Mouse (Mus musculus): ENCODE data around the gene Caprin2. TPM values are rescaled to one million over a fixed set of nuclear protein-coding genes. Genes with fewer than 3 reads are reported as not detected.
"Not testable (repeated sequence)": the region's sequence is repeated elsewhere in the genome, so short reads cannot be mapped to it uniquely, and the experiment has no call there.

Caprin2 gene
- polyA plus RNA-seq (2014; fragmentation: Nextera tagmentation; extraction: Ambion mirVana), result 13.8 and 17.3 TPM in 2 replicates

DNA sequence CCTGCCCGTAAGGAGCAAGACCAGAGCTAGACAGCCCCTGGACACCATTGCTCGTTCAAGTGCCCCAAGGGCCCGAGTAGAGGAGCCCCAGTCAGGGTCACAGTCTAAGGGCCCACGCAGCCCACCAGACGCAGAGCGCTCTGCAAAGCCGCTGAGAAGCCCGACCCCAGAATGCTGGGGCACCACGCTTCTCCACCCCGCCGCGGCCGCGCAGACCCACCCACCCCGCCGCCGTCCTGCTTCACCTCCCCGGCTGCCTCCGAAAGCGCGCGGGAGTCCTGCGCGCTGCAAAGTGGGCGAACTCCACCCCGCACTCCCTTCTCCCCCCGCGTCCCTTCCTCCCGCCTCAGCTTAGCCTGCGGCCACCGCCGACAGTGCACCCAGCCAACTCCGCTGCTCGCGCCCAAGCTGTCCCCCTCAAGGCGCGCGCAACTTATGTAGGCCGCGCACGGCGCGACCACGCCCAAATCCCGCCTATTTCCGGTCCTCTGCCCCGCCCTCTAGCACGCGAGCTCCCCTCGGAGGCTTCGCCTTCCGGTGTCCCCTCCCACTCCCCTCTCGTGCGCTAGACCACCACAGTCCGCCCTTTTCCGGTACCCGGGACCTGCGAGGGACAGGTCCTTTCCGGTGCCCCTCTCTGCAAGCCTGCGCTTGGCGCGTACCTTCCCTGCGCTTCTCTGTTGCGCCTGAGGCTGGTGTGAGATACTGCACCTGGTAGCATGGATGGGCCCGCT lies at the start of gene Caprin2:
Caprin2 (minus strand) TSS at position 465 of the 734 bp plus-strand sequence.
- H3K4me3 ChIP-seq (ENCODE audit: low read depth, low read length), result peak within 1 kb of the TSS; percentile 79
- ATAC-seq (ENCODE audit: low FRiP score) (peak; percentile 99), DNase-seq (ENCODE audit: low spot score, missing footprints) (peak; percentile 99)
- H3K36me3 ChIP-seq (ENCODE audit: control insufficient read depth, insufficient read depth, low read length), result no peaks in the 10 kb centered on the region
- H3K27me3 ChIP-seq (ENCODE audit: control insufficient read depth, insufficient read depth, low read length), result no peaks in the 10 kb centered on the region
- peak within 1 kb of the TSS; percentile 77 for H3K27ac ChIP-seq (ENCODE audit: low read depth, low read length)
- WGBS, result under 1% methylated on average over 62 of the region's 65 CpGs
- H3K9me3 ChIP-seq (ENCODE audit: control insufficient read depth, low read length), result no peaks in the 10 kb centered on the region
- peaks cover 2% of the 10 kb centered on the region; the same call in 1 of the 2 replicates for H3K4me1 ChIP-seq (ENCODE audit: control insufficient read depth, insufficient read depth, low read length)
- H3K4me2 ChIP-seq, result peak within 1 kb of the TSS; percentile 87
- H3K9ac ChIP-seq (ENCODE audit: low read length), result peak within 1 kb of the TSS; percentile 79

GRCm38 (mm10) chr6:148944767-148945508 lies 48.9 kb upstream of the Caprin2 start:
- peak; percentile 68 for ATAC-seq (ENCODE audit: low FRiP score)
- H3K9me3 ChIP-seq (ENCODE audit: control insufficient read depth, low read length), result no peaks in the 10 kb centered on the region

DNA sequence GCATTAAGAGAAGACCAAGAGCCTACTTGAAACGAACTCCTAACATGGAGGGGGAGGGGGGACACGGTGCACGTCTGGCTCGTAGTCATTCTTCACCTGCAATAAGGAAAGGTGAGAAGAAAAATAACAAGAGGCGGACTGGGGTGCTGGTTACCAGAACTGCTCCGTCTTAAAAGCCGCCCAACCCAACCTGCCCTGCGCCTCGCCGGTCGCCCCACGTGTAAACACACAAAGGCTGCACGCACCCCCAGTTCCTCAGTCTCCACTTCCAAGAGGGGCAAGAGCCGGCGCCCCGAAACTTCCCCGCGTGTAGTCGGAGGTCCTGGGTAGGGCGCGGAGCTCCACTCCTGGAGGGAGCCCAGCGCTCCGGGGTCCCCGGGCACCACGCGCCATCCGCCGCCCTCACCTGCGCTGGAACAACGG lies 48.3 kb upstream of the Caprin2 start:
- Histone ChIP-seq H3K4me3 (ENCODE audit: low read depth, low read length) (peak overlapping the region; percentile 94), H3K9me3 (ENCODE audit: control insufficient read depth, low read length) (no peaks in the 10 kb centered on the region), H3K4me2 (peak overlapping the region; percentile 62), H3K9ac (ENCODE audit: low read length) (peak overlapping the region; percentile 99), H3K36me3 (ENCODE audit: control insufficient read depth, insufficient read depth, low read length) (no peaks in the 10 kb centered on the region), H3K4me1 (ENCODE audit: control insufficient read depth, insufficient read depth, low read length) (peaks cover 16% of the 10 kb centered on the region), H3K27me3 (ENCODE audit: control insufficient read depth, insufficient read depth, low read length) (no peaks in the 10 kb centered on the region), H3K27ac (ENCODE audit: low read depth, low read length) (peak overlapping the region; percentile 94)
- DNase-seq (ENCODE audit: low spot score, missing footprints) (no peak), ATAC-seq (ENCODE audit: low FRiP score) (no peak)
- WGBS, result under 1% methylated on average over 29 of the region's 30 CpGs

More at GRCm38 (mm10) chr6:148944767-148945508, 48.9 kb upstream of the Caprin2 start:
- H3K4me2 ChIP-seq, result peak overlapping the region; percentile 62
- H3K4me1 ChIP-seq (ENCODE audit: control insufficient read depth, insufficient read depth, low read length), result peaks cover 16% of the 10 kb centered on the region
- H3K27me3 ChIP-seq (ENCODE audit: control insufficient read depth, insufficient read depth, low read length), result no peaks in the 10 kb centered on the region
- WGBS, result under 1% methylated on average over 89 of the region's 92 CpGs
- DNase-seq (ENCODE audit: low spot score, missing footprints), result peak; percentile 98
- H3K27ac ChIP-seq (ENCODE audit: low read depth, low read length), result peak overlapping the region; percentile 94
- peak overlapping the region; percentile 99 for H3K9ac ChIP-seq (ENCODE audit: low read length)
- H3K36me3 ChIP-seq (ENCODE audit: control insufficient read depth, insufficient read depth, low read length), result no peaks in the 10 kb centered on the region
- peak overlapping the region; percentile 94 for H3K4me3 ChIP-seq (ENCODE audit: low read depth, low read length)

DNA sequence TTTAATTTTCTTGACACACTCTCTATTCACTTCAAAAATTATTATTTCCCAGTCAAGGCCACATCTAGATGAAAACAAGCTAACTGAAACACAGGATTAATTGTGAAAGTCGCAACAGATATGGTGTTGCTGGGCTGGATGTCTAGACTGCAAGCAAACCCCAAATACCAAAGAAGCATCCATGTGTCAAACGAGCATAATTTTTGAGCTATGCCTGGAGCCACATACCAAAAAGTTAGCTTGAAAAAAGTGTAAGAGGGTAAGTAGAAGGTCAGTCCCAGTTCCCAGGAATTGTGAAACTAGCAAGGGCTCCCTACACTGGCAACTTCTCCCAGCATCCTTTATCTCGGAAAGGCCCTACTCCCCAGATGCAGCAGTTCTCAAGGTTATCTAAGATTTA lies 47.7 kb upstream of the Caprin2 start:
- no peak for ATAC-seq (ENCODE audit: low FRiP score)
- H3K36me3 ChIP-seq (ENCODE audit: control insufficient read depth, insufficient read depth, low read length), result no peaks in the 10 kb centered on the region
- peak overlapping the region; percentile 62 for H3K4me2 ChIP-seq
- no peak overlapping the region for H3K27ac ChIP-seq (ENCODE audit: low read depth, low read length)
- H3K4me3 ChIP-seq (ENCODE audit: low read depth, low read length), result peak overlapping the region; percentile 94
- H3K4me1 ChIP-seq (ENCODE audit: control insufficient read depth, insufficient read depth, low read length), result peaks cover 16% of the 10 kb centered on the region
- H3K9ac ChIP-seq (ENCODE audit: low read length), result peak overlapping the region; percentile 99
- no peaks in the 10 kb centered on the region for H3K27me3 ChIP-seq (ENCODE audit: control insufficient read depth, insufficient read depth, low read length)
- WGBS, result 18% methylated on average over 3 of the region's 3 CpGs
- H3K9me3 ChIP-seq (ENCODE audit: control insufficient read depth, low read length), result no peaks in the 10 kb centered on the region
- no peak for DNase-seq (ENCODE audit: low spot score, missing footprints)

- Histone ChIP-seq H3K4me1 (ENCODE audit: control insufficient read depth, insufficient read depth, low read length) (peaks cover 16% of the 10 kb centered on the region), H3K4me3 (ENCODE audit: low read depth, low read length) (no peak overlapping the region), H3K27me3 (ENCODE audit: control insufficient read depth, insufficient read depth, low read length) (no peaks in the 10 kb centered on the region), H3K27ac (ENCODE audit: low read depth, low read length) (no peak overlapping the region), H3K9ac (ENCODE audit: low read length) (no peak overlapping the region), H3K4me2 (no peak overlapping the region), H3K9me3 (ENCODE audit: control insufficient read depth, low read length) (no peaks in the 10 kb centered on the region), H3K36me3 (ENCODE audit: control insufficient read depth, insufficient read depth, low read length) (no peaks in the 10 kb centered on the region)
- WGBS, result 77% methylated on average over 4 of the region's 4 CpGs
- DNase-seq (ENCODE audit: low spot score, missing footprints) (no peak), ATAC-seq (ENCODE audit: low FRiP score) (no peak)
Observed at GRCm38 (mm10) chr6:148942406-148942805, 46.4 kb upstream of the Caprin2 start.

- DNase-seq (ENCODE audit: low spot score, missing footprints) (peak; percentile 91), ATAC-seq (ENCODE audit: low FRiP score) (no peak)
- Histone ChIP-seq H3K9me3 (ENCODE audit: control insufficient read depth, low read length) (no peaks in the 10 kb centered on the region), H3K4me1 (ENCODE audit: control insufficient read depth, insufficient read depth, low read length) (peaks cover 16% of the 10 kb centered on the region), H3K4me3 (ENCODE audit: low read depth, low read length) (no peak overlapping the region), H3K36me3 (ENCODE audit: control insufficient read depth, insufficient read depth, low read length) (no peaks in the 10 kb centered on the region), H3K27ac (ENCODE audit: low read depth, low read length) (no peak overlapping the region), H3K27me3 (ENCODE audit: control insufficient read depth, insufficient read depth, low read length) (no peaks in the 10 kb centered on the region), H3K9ac (ENCODE audit: low read length) (0 out of 2 replicates have a peak overlapping the region, but pooled peaks have one; percentile 13), H3K4me2 (no peak overlapping the region)
- 46% methylated on average over 5 of the region's 5 CpGs for WGBS
Observed at GRCm38 (mm10) chr6:148941880-148942279, 45.8 kb upstream of the Caprin2 start.

- peaks cover 16% of the 10 kb centered on the region for H3K4me1 ChIP-seq (ENCODE audit: control insufficient read depth, insufficient read depth, low read length)
- not testable (repeated sequence) for DNase-seq (ENCODE audit: low spot score, missing footprints); H3K36me3 ChIP-seq (ENCODE audit: control insufficient read depth, insufficient read depth, low read length)
Observed at GRCm38 (mm10) chr6:148940383-148940782, 44.3 kb upstream of the Caprin2 start.

GRCm38 (mm10) chr6:148937693-148938092 lies 41.7 kb upstream of the Caprin2 start:
- Histone ChIP-seq H3K9me3 (ENCODE audit: control insufficient read depth, low read length) (no peaks in the 10 kb centered on the region), H3K4me1 (ENCODE audit: control insufficient read depth, insufficient read depth, low read length) (peaks cover 11% of the 10 kb centered on the region), H3K27me3 (ENCODE audit: control insufficient read depth, insufficient read depth, low read length) (no peaks in the 10 kb centered on the region), H3K9ac (ENCODE audit: low read length) (no peak overlapping the region), H3K27ac (ENCODE audit: low read depth, low read length) (no peak overlapping the region), H3K4me3 (ENCODE audit: low read depth, low read length) (no peak overlapping the region), H3K36me3 (ENCODE audit: control insufficient read depth, insufficient read depth, low read length) (no peaks in the 10 kb centered on the region; the same call in 1 of the 2 replicates), H3K4me2 (no peak overlapping the region)
- WGBS, result 38% methylated on average over 1 of the region's 1 CpGs
- ATAC-seq (ENCODE audit: low FRiP score) (no peak), DNase-seq (ENCODE audit: low spot score, missing footprints) (no peak)

More at GRCm38 (mm10) chr6:148940383-148940782, 44.3 kb upstream of the Caprin2 start:
- H3K4me3 ChIP-seq (ENCODE audit: low read depth, low read length); H3K27me3 ChIP-seq (ENCODE audit: control insufficient read depth, insufficient read depth, low read length); H3K27ac ChIP-seq (ENCODE audit: low read depth, low read length); H3K9ac ChIP-seq (ENCODE audit: low read length); H3K4me2 ChIP-seq; H3K9me3 ChIP-seq (ENCODE audit: control insufficient read depth, low read length); ATAC-seq (ENCODE audit: low FRiP score): not testable (repeated sequence)
- WGBS, result 96% methylated on average over 2 of the region's 3 CpGs

Measured in midbrain, embryonic 11.5 days (tissue).